Mouse (Mus musculus): Measurements from ENCODE around the gene Srp68. TPM values are rescaled to one million over a fixed set of nuclear protein-coding genes. Genes with fewer than 3 reads are reported as not detected.

The Srp68 gene
- polyA plus RNA-seq, 2 experiments from 2014 or later = 33.1 to 42.4 TPM

DNA sequence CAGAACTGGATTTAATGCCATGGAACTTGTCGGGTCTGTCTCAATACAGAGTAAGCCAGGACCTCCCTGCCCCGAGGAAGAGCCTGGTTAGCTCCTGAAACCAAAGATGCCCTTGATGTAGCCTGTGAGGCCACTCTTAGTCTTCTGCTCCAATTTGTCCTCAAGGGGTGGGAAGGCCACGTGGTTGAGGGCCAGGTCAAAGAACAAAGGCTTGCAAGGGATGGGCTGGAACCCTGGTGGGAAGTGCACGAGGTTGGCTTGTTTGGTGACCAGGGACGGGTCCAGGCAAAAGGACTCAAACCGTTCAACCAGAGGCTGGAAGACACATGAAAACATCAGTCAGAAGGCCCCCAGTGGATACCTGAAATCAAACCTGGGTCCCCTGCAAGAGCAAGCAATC is 28.4 kb downstream of the Srp68 start:
- no peak for ATAC-seq

GRCm38 (mm10) chr11:116244580-116244979 is 29.4 kb downstream of the Srp68 start:
- ATAC-seq = no peak

DNA sequence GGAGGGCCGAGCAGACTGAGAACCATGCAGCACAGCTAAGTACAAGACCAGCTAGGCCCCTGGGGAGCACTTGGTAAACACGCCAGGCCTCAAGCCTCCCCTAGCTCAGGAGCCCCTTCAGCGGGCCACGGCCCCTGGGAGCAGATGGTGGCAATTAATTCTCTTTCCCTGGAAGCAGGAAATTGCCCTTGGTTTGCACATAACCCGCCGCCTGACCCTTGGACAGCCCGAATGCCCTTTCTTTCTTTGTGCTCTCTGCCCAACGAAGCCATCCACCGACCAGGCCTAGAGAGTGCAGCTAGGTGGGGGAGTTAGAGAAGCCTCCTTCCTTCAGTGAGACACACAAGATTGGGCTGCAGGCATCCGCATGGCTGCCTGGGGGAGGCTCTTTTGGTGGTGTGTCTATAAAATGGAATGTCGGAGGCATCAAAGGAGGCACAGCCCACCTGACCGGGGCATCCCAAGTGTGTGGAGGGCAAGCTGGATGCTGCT is 32.2 kb downstream of the Srp68 start:
- no peak for ATAC-seq

DNA sequence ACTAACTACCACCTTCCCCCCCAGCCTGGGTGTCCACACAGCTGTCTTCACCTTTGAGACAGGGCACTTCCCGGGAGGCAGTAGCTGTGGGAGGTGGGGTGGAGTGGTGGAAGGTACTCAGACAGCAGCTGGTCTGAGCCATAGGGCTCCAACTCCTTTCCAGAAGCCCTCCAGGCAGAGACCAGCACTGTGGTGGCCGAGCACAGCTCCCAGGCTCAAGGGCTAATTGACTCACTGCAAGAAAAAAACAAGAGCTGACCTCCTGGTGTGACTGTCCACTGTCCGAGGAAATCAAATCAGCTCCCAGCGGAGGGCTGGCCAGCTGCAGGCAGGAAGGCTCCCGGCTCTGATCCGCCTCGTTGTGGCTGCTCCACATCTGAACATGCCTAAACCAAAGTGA is 34.2 kb downstream of the Srp68 start:
- no peak for ATAC-seq

DNA sequence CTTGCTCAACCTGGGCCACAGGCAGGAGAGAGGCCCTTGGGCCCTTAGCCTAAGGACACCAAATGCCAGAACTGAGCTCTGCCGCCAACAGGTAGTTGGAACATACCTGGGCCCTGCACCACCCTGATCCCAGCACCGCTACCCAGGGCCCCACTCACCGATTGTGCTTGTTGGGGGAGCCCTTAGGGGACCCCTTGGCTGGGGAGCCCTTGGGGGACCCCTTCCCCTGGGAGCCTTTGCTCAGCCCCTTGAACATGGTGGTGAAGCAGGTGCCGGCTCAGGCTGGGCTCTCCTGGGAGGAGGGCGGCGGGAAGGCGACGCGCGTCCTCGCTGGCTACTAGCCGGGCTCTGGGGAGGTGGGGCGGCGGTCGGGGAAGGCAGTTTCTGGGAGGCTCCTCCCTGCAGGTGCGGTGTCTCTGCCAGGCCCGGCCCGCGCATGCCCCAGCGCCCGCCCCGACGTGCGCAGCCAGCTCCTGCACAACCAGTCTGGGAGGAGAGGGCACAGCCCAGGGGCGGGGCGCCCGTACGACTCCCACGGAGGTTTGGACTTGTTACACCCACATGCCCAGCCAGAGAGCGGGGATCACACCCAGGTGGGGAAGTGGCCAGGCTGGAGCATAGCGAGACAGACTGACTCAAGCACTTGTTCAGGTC is 36.1 kb downstream of the Srp68 start, which contains the start of gene Evpl:
Gene Evpl, minus strand, starts transcription at position 336 of the 654 bp plus-strand sequence.
- ATAC-seq = peak; percentile 36

- no peak for ATAC-seq
Observed at GRCm38 (mm10) chr11:116234901-116235300, 39.1 kb downstream of the Srp68 start.

- ATAC-seq = no peak
Observed at GRCm38 (mm10) chr11:116232427-116232826, 41.6 kb downstream of the Srp68 start.

DNA sequence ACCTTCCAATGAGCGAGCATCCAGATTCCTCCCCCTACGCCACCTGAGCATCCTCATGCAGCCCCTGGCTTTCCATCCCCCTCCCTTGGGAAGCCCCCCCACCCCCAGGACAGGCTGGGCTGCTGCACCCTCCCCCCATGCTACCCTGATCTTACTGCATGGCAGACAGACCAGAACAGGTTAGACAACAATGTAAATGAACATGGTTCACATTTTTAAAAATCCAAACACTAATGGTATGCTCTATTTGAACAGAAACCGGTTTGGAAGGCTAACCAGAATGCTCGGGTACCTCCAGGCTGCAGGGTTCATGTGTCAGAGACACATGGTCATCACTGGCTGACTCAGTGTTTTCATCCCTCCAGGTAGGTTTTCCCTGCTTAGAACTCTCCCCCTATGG is 45.3 kb downstream of the Srp68 start:
- no peak for ATAC-seq

DNA sequence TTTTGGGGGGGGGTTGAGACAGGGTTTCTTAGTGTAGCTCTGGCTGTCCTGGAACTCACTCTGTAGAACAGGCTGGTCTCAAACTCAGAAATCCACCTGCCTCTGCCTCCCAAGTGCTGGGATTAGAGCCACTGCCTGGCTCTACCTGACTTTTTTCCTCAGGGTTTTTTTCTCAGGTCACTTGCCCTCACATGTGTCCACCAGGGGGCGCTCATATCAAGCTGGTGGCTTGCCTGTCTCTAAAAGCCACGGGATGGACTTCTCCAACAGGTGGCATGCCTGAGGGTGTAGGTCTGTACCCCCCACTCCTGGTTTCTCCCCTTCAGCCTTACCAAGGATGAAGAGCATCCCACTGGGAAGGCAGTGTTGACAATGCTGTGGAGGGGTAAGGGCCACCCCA is 47.6 kb downstream of the Srp68 start:
- peak; percentile 59 for ATAC-seq

- ATAC-seq = no peak
Observed at GRCm38 (mm10) chr11:116222740-116223059, 51.3 kb downstream of the Srp68 start.

DNA sequence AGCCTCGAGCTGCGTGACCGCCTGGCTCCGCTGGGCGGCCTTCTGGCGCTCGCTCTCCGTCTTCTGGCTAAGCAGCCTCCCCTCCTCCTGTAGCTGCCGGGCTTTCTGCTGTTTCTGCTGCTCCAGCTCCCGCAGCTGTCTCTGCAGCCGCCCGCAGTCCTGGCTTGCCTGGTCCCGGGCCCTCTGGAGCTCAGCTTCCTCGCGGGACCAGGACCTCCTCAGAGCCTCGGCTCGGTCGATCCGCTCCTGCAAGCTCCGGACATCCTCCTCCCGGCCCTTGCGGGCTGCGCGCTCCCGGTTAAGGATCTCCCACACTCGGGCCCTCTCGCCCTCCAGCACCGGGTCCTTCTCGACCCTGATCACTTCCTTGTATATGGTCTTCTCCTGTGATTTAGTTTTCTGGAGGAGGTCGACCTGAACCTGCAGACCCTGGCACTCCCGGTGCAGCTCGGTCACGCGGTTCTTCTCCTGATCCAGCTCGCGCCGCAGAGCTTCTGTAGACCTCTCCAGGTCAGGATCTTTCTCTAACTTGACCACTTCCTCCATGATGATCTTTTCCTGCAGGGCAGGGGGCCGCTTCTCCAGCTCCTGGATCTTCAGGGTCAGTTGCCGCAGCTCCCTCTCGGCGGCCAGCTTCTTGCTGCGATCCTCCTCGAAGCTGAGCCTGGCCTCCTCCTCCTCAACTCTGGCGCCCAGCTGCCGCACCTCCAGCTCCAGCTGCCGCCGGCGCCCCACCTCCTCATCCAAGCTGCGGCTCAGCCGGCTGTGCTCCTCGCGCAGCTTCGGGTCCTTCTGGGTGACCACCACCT is 51.9 kb downstream of the Srp68 start:
- no peak for ATAC-seq

- no peak for ATAC-seq
Observed at GRCm38 (mm10) chr11:116219885-116220284, 54.1 kb downstream of the Srp68 start.

- ATAC-seq = no peak
Observed at GRCm38 (mm10) chr11:116218737-116219400, 55.1 kb downstream of the Srp68 start.

GRCm38 (mm10) chr11:116218263-116218662 is 55.8 kb downstream of the Srp68 start:
- ATAC-seq = no peak

- ATAC-seq = no peak
Observed at GRCm38 (mm10) chr11:116216549-116216948, 57.5 kb downstream of the Srp68 start.

DNA sequence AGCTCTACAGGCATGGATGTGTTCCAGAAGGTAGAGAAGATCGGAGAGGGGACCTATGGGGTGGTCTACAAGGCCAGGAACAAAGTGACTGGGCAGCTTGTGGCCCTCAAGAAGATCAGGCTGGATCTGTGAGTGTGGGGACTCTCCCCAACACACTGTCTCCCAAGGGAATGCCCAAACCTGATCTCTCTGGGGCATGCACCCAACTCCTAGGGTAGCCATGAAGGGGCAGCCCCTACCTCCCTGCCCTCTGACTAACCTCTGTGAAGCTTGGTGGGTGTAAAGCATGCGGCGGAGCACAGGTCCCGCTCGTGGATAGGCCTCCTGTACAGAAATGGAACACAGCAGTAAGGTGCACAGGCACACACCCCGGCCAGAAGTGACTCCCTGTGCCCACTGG is 58.0 kb downstream of the Srp68 start:
- ATAC-seq = no peak

DNA sequence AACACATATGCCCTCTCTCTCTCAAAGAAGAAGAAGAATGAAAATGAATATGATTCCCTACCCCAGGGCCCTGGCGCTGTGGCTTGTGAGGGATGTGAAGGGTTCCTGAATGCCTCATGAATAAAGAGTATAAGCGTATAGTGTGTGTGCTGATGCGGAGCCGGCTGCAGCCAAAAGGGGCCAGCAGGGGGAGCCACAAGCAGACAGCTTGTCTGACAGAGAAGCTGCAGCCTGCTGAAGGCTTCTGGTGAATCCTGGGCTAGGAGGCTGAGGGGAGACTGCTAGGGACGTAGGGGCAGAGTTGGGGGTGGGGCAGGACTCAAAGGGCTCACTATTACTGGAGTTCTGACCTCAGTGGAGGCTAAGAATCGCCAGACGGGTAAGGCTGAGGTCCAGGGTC is 58.8 kb downstream of the Srp68 start:
- ATAC-seq = no peak

GRCm38 (mm10) chr11:116213877-116214510 is 60.0 kb downstream of the Srp68 start:
- no peak for ATAC-seq

GRCm38 (mm10) chr11:116212847-116213246 is 61.2 kb downstream of the Srp68 start:
- ATAC-seq = no peak

DNA sequence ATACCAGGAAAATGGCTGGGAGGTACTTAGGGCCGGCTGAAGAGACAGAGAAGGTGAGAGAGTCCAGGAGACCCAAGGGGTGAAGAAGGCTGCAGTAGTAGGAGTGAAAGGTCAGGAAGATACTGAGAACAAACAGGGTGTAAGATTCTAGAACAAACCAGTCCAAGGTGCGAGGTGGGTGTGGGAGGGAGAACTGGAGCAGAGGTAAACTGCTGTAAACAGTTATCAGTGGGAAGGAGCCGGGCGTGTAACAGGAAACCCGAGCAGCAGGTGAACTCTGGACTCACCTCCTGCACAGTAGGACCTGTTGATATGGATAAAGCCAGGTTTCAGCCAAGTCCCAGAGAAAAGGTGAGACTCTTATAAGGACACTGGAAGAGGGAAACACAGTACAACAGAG is 63.3 kb downstream of the Srp68 start:
- no peak for ATAC-seq

DNA sequence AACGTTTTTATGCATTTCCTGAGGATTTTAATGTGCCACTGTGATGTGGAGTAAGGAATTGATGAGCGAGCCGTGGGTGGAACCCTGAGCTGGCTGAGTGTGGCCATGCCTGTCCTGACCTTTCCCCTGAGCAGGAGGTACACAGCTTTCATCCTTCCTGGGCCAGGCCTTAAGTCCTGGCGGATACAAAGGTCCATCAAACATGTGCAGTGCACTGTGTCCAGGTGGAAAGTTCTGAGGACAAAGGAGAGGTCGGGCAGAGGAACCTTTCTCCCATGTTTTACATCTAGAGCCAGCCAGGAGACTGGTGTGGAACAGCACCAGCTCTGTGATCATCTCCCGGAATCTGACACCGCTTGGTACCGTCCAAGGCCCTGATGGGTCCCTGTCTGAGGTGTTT is 64.8 kb downstream of the Srp68 start:
- no peak for ATAC-seq

- no peak for ATAC-seq
Observed at GRCm38 (mm10) chr11:116208660-116209059, 65.4 kb downstream of the Srp68 start.

- no peak for ATAC-seq
Observed at GRCm38 (mm10) chr11:116206678-116207077, 67.3 kb downstream of the Srp68 start.

Measured in activated CD4-positive, CD25-positive, alpha-beta regulatory T cell, adult 4 months (primary cell).